Mouse (Mus musculus): ENCODE results near the gene Edem3.

The Edem3 gene

GRCm38 (mm10) chr1:151863135-151863796 is 108.1 kb downstream of the Edem3 start:
- no peak for DNase-seq (ENCODE audit: low read depth, low spot score)

- DNase-seq (ENCODE audit: low read depth, low spot score): no peak
Measured at GRCm38 (mm10) chr1:151863797-151864147, 108.6 kb downstream of the Edem3 start.

GRCm38 (mm10) chr1:151864326-151864725 is 109.2 kb downstream of the Edem3 start:
- no peak for DNase-seq (ENCODE audit: low read depth, low spot score)

Data from ES-CJ7 (cell line).